Mouse (Mus musculus) heart, embryonic 11.5 days (tissue): ENCODE measurements around the gene Ddx58. TPM values are rescaled to one million over a fixed set of nuclear protein-coding genes. Genes with fewer than 3 reads are reported as not detected.

Experiments
- ATAC-seq: fragments of 200-750 bp; cut with Nextera tagmentation; replicated peaks from 2 replicates; pipeline ENCODE4 v1.8.0; 2017; ENCODE audit warnings: moderate library complexity; ENCODE audit not compliant: insufficient number of reproducible peaks, low FRiP score, low TSS enrichment
- H3K27ac ChIP-seq: fragments of 300-500 bp; sonication (generic); 2 replicates; pipeline ENCODE4 v1.5.1; 2014; ENCODE audit warnings: mild to moderate bottlenecking, low read depth, low read length
- H3K27me3 ChIP-seq: fragments of 300-500 bp; sonication (generic); 2 replicates; pipeline ENCODE4 v1.6.1; 2014; ENCODE audit warnings: mild to moderate bottlenecking, low read length, mixed read lengths; ENCODE audit not compliant: control insufficient read depth, insufficient read depth
- H3K36me3 ChIP-seq: fragments of 300-500 bp; sonication (generic); 2 replicates; pipeline ENCODE4 v1.6.1; 2014; ENCODE audit warnings: mild to moderate bottlenecking, low read length, moderate library complexity, mixed read lengths; ENCODE audit not compliant: control insufficient read depth, insufficient read depth
- H3K4me1 ChIP-seq: fragments of 300-500 bp; sonication (generic); 2 replicates; pipeline ENCODE4 v1.6.1; 2014; ENCODE audit warnings: low read length; ENCODE audit not compliant: control insufficient read depth, insufficient read depth
- H3K4me2 ChIP-seq: fragments of 300-500 bp; sonication (generic); 2 replicates; pipeline ENCODE4 v1.6.1; 2014; ENCODE audit warnings: mild to moderate bottlenecking, moderate library complexity
- H3K4me3 ChIP-seq: fragments of 300-500 bp; sonication (generic); 2 replicates; pipeline ENCODE4 v1.5.1; 2014; ENCODE audit warnings: low read depth, low read length
- H3K9ac ChIP-seq: fragments of 300-500 bp; sonication (generic); 2 replicates; pipeline ENCODE4 v1.6.1; 2014; ENCODE audit warnings: mild to moderate bottlenecking, low read depth, low read length, moderate library complexity
- H3K9me3 ChIP-seq: fragments of 300-500 bp; sonication (generic); replicated peaks from 2 replicates; pipeline ENCODE4 v1.6.1; 2016; ENCODE audit warnings: low read length; ENCODE audit not compliant: control insufficient read depth
- WGBS: fragments of 180-500 bp; shearing (Covaris S2); extraction: QIAGEN DNeasy Blood & Tissue Kit; methylation state at CpG from one replicate; pipeline ENCODE4 v1.1.7; 2014; ENCODE audit not compliant: insufficient replicate concordance; 5-methylcytosine and 5-hydroxymethylcytosine counted together
- polyA plus RNA-seq: library from polyadenylated mRNA; unstranded; fragments of >200 nt; fragmentation: Nextera tagmentation; extraction: Ambion mirVana; gene quantifications from 2 replicates; pipeline ENCODE4 v1.2.1, GENCODE M21; 2014

Ddx58 gene
- polyA plus RNA-seq, 1 experiment from 2014 or later, result 5.8 TPM

- no peak overlapping the region for H3K4me2 ChIP-seq
Measured at GRCm38 (mm10) chr4:40183781-40184180, 55.8 kb downstream of the Ddx58 start.

GRCm38 (mm10) chr4:40182651-40183320 is 56.8 kb downstream of the Ddx58 start:
- peaks cover 17% of the 10 kb centered on the region for H3K36me3 ChIP-seq
- no peaks in the 10 kb centered on the region for H3K27me3 ChIP-seq
- no peak for ATAC-seq
- H3K4me2 ChIP-seq, result no peak overlapping the region
- WGBS, result 44% methylated on average over 14 of the region's 14 CpGs
- H3K4me1 ChIP-seq, result no peaks in the 10 kb centered on the region
- no peak overlapping the region for H3K9ac ChIP-seq
- no peaks in the 10 kb centered on the region for H3K9me3 ChIP-seq
- H3K4me3 ChIP-seq, result no peak overlapping the region
- H3K27ac ChIP-seq, result no peak overlapping the region

More at GRCm38 (mm10) chr4:40183781-40184180, 55.8 kb downstream of the Ddx58 start:
- Histone ChIP-seq H3K27ac (no peak overlapping the region), H3K4me1 (no peaks in the 10 kb centered on the region), H3K9me3 (no peaks in the 10 kb centered on the region), H3K27me3 (no peaks in the 10 kb centered on the region), H3K4me3 (no peak overlapping the region), H3K36me3 (peaks cover 15% of the 10 kb centered on the region), H3K9ac (no peak overlapping the region)
- ATAC-seq, result no peak
- 86% methylated on average over 6 of the region's 6 CpGs for WGBS

- ATAC-seq, result no peak
- no peak overlapping the region for H3K4me2 ChIP-seq
- no peaks in the 10 kb centered on the region for H3K9me3 ChIP-seq
- no peak overlapping the region for H3K9ac ChIP-seq
- no peaks in the 10 kb centered on the region for H3K4me1 ChIP-seq
- H3K36me3 ChIP-seq, result peaks cover 17% of the 10 kb centered on the region
- no peak overlapping the region for H3K27ac ChIP-seq
- no peaks in the 10 kb centered on the region for H3K27me3 ChIP-seq
- no peak overlapping the region for H3K4me3 ChIP-seq
- WGBS, result 90% methylated on average over 8 of the region's 8 CpGs
Measured at GRCm38 (mm10) chr4:40181681-40182080, 57.9 kb downstream of the Ddx58 start.

GRCm38 (mm10) chr4:40180046-40180445 is 59.6 kb downstream of the Ddx58 start:
- no peak overlapping the region for H3K27ac ChIP-seq
- no peak overlapping the region for H3K4me2 ChIP-seq
- H3K9ac ChIP-seq, result no peak overlapping the region
- H3K4me3 ChIP-seq, result no peak overlapping the region
- H3K36me3 ChIP-seq, result peaks cover 9% of the 10 kb centered on the region
- ATAC-seq, result no peak
- WGBS, result 89% methylated on average over 6 of the region's 6 CpGs
- no peaks in the 10 kb centered on the region for H3K27me3 ChIP-seq
- H3K4me1 ChIP-seq, result no peaks in the 10 kb centered on the region
- no peaks in the 10 kb centered on the region for H3K9me3 ChIP-seq

DNA sequence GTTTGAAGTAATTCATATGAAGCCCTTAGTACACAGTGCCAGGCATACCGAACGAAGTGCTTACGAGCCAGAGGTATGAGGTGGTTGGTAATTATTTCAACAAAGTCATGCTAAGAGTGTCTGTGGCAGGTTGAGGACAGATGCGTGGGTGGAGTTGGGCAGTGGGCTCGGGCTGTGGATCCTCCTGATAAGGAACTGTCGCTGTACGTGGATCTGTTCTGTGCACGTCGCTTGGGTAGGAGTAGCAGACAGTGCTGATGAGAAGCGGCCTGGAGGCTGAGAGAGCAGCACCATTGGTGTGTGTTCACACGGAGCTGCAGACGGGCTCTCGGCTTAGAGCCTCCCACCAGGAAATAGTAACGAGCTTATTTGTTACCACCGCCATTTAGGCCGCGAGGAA is 61.0 kb downstream of the Ddx58 start:
- Histone ChIP-seq H3K4me3 (no peak overlapping the region), H3K4me1 (no peaks in the 10 kb centered on the region; the same call in 1 of the 2 replicates), H3K9ac (no peak overlapping the region), H3K9me3 (no peaks in the 10 kb centered on the region), H3K27ac (no peak overlapping the region), H3K4me2 (no peak overlapping the region), H3K27me3 (no peaks in the 10 kb centered on the region), H3K36me3 (peaks cover 9% of the 10 kb centered on the region)
- WGBS, result 77% methylated on average over 17 of the region's 17 CpGs
- ATAC-seq, result no peak

DNA sequence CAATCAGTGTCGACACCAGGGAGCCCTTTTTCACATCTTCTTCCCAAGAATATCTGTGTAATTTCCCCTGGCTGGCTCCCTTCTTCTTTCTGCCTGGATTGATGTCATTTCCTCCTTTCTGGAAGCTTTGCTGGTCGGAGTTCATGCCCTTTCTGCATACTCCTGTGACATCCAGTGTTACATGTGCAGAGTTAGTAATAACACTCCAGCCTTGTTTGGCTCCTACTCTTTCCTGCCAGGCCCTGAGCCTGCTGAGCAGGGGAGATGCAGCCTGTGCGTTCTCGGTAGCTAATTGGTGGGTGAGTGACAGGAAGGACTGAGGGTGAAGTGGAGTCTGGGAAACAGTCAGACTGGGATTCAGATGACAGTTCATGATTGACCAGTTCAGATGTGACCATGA is 65.3 kb downstream of the Ddx58 start:
- no peaks in the 10 kb centered on the region for H3K27me3 ChIP-seq
- no peak overlapping the region for H3K27ac ChIP-seq
- no peaks in the 10 kb centered on the region; the same call in 1 of the 2 replicates for H3K4me1 ChIP-seq
- H3K4me3 ChIP-seq, result no peak overlapping the region
- no peak overlapping the region for H3K4me2 ChIP-seq
- WGBS, result 45% methylated on average over 4 of the region's 4 CpGs
- no peak overlapping the region for H3K9ac ChIP-seq
- ATAC-seq, result no peak
- H3K36me3 ChIP-seq, result peaks cover 3% of the 10 kb centered on the region; the same call in 1 of the 2 replicates
- H3K9me3 ChIP-seq, result no peaks in the 10 kb centered on the region

DNA sequence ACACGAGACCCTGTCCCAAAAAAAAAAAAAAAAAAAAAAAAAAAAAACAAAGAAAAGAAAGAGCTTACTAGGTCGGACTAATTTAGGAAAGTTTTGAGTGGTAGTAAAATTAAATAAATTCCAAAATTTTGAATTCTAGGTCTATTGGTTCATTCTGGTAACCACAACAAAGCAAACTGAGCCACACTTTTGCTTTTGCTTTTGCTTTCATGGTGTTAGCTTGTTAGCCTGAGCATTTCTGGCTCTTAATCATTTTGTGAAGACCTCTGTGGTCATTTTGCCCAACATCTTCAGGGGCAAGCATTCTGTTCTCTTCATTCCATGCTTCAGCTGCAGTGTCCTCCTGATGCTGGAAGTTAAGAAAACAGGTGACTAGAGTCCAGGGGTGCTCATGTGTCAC is 67.3 kb downstream of the Ddx58 start:
- H3K4me2 ChIP-seq, result no peak overlapping the region
- 79% methylated on average over 2 of the region's 2 CpGs for WGBS
- no peak overlapping the region for H3K27ac ChIP-seq
- no peak overlapping the region for H3K4me3 ChIP-seq
- ATAC-seq, result no peak
- H3K4me1 ChIP-seq, result no peaks in the 10 kb centered on the region; the same call in 1 of the 2 replicates
- H3K36me3 ChIP-seq, result no peaks in the 10 kb centered on the region
- no peaks in the 10 kb centered on the region for H3K9me3 ChIP-seq
- no peak overlapping the region for H3K9ac ChIP-seq
- H3K27me3 ChIP-seq, result no peaks in the 10 kb centered on the region

DNA sequence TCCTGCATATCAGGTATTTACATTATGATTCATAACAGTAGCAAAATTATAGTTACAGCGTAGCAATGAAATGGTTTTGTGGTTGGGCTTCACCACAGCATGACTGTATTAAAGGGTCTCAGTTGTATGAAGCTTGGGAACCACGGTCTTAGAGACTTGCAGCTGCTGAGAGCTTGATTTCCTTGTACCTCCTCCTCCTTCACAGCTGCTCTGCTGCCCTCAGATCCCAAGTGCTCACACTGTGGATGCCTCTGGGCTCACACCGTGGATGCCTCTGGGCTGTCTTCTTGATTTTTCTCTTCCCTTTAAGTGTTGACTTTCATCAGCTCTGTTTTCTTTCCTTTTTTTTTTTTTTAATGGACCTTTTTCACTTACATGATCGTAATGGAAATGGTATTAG is 68.2 kb downstream of the Ddx58 start:
- WGBS, result 85% methylated on average over 4 of the region's 4 CpGs
- no peak for ATAC-seq
- no peaks in the 10 kb centered on the region for H3K27me3 ChIP-seq
- 0 out of 2 replicates have a peak, but pooled peaks cover 4% of the 10 kb centered on the region for H3K36me3 ChIP-seq
- no peak overlapping the region for H3K4me2 ChIP-seq
- H3K9me3 ChIP-seq, result no peaks in the 10 kb centered on the region
- H3K4me3 ChIP-seq, result no peak overlapping the region
- H3K27ac ChIP-seq, result no peak overlapping the region
- H3K4me1 ChIP-seq, result no peaks in the 10 kb centered on the region; the same call in 1 of the 2 replicates
- H3K9ac ChIP-seq, result no peak overlapping the region

- H3K9ac ChIP-seq, result no peak overlapping the region
Measured at GRCm38 (mm10) chr4:40163646-40164045, 76.0 kb downstream of the Ddx58 start.

More at GRCm38 (mm10) chr4:40163646-40164045, 76.0 kb downstream of the Ddx58 start:
- Histone ChIP-seq H3K36me3 (0 out of 2 replicates have a peak, but pooled peaks cover 7% of the 10 kb centered on the region), H3K27ac (no peak overlapping the region), H3K4me3 (no peak overlapping the region), H3K4me2 (no peak overlapping the region), H3K4me1 (no peaks in the 10 kb centered on the region; the same call in 1 of the 2 replicates), H3K9me3 (0 out of 2 replicates have a peak, but pooled peaks cover 3% of the 10 kb centered on the region), H3K27me3 (no peaks in the 10 kb centered on the region)
- WGBS, result 89% methylated on average over 10 of the region's 10 CpGs
- no peak for ATAC-seq
